Mouse (Mus musculus): Measurements from ENCODE around the gene Clec4f. TPM values are rescaled to one million over a fixed set of nuclear protein-coding genes. Genes with fewer than 3 reads are reported as not detected.
"Not testable (repeated sequence)": the region's sequence is repeated elsewhere in the genome, so short reads cannot be mapped to it uniquely, and the experiment has no call there.

The Clec4f gene
- polyA plus RNA-seq, 1 experiment: not detected

GRCm38 (mm10) chr6:83660821-83661220, 4.8 kb upstream of the Clec4f start:
- no peaks in the 10 kb centered on the region for H3K4me1 ChIP-seq (ENCODE audit: control insufficient read depth, insufficient read depth, low read length)
- TF ChIP-seq POLR2A (IDR thresholded peaks at IDR 0.05; ENCODE audit: insufficient read depth, low read depth, low read length) (no peak), CTCF (IDR thresholded peaks at IDR 0.05; ENCODE audit: insufficient read depth, low read depth, low read length) (no peak)
- WGBS: 84% methylated on average over 4 of the region's 4 CpGs
- H3K4me3 ChIP-seq (ENCODE audit: insufficient read depth, low read depth, low read length): no peak overlapping the region
- no peak overlapping the region for H3K27ac ChIP-seq (ENCODE audit: insufficient read depth, low read depth, low read length)

GRCm38 (mm10) chr6:83646715-83647114, 9.3 kb downstream of the Clec4f start:
- Histone ChIP-seq H3K4me3 (ENCODE audit: insufficient read depth, low read depth, low read length) (no peak overlapping the region), H3K27ac (ENCODE audit: insufficient read depth, low read depth, low read length) (no peak overlapping the region), H3K4me1 (ENCODE audit: control insufficient read depth, insufficient read depth, low read length) (no peaks in the 10 kb centered on the region)
- TF ChIP-seq CTCF (IDR thresholded peaks at IDR 0.05; ENCODE audit: insufficient read depth, low read depth, low read length) (no peak), POLR2A (IDR thresholded peaks at IDR 0.05; ENCODE audit: insufficient read depth, low read depth, low read length) (no peak)
- WGBS: 93% methylated on average over 10 of the region's 10 CpGs

GRCm38 (mm10) chr6:83635329-83635728, 20.7 kb downstream of the Clec4f start:
- no peak overlapping the region for H3K27ac ChIP-seq (ENCODE audit: insufficient read depth, low read depth, low read length)
- no peaks in the 10 kb centered on the region for H3K4me1 ChIP-seq (ENCODE audit: control insufficient read depth, insufficient read depth, low read length)
- TF ChIP-seq POLR2A (IDR thresholded peaks at IDR 0.05; ENCODE audit: insufficient read depth, low read depth, low read length) (no peak), CTCF (IDR thresholded peaks at IDR 0.05; ENCODE audit: insufficient read depth, low read depth, low read length) (no peak)
- H3K4me3 ChIP-seq (ENCODE audit: insufficient read depth, low read depth, low read length): no peak overlapping the region
- WGBS: 80% methylated on average over 1 of the region's 1 CpGs

- not testable (repeated sequence) for H3K4me1 ChIP-seq (ENCODE audit: control insufficient read depth, insufficient read depth, low read length); H3K27ac ChIP-seq (ENCODE audit: insufficient read depth, low read depth, low read length); H3K4me3 ChIP-seq (ENCODE audit: insufficient read depth, low read depth, low read length)
- 70% methylated on average over 4 of the region's 4 CpGs for WGBS
Observed at GRCm38 (mm10) chr6:83634631-83635030, 21.4 kb downstream of the Clec4f start.

- 79% methylated on average over 5 of the region's 5 CpGs for WGBS
- H3K27ac ChIP-seq (ENCODE audit: insufficient read depth, low read depth, low read length); H3K4me1 ChIP-seq (ENCODE audit: control insufficient read depth, insufficient read depth, low read length); H3K4me3 ChIP-seq (ENCODE audit: insufficient read depth, low read depth, low read length): not testable (repeated sequence)
Observed at GRCm38 (mm10) chr6:83634106-83634505, 21.9 kb downstream of the Clec4f start.

- WGBS: 82% methylated on average over 4 of the region's 4 CpGs
- TF ChIP-seq CTCF (IDR thresholded peaks at IDR 0.05; ENCODE audit: insufficient read depth, low read depth, low read length) (no peak), POLR2A (IDR thresholded peaks at IDR 0.05; ENCODE audit: insufficient read depth, low read depth, low read length) (no peak)
- no peaks in the 10 kb centered on the region for H3K4me1 ChIP-seq (ENCODE audit: control insufficient read depth, insufficient read depth, low read length)
- H3K27ac ChIP-seq (ENCODE audit: insufficient read depth, low read depth, low read length): no peak overlapping the region
- no peak overlapping the region for H3K4me3 ChIP-seq (ENCODE audit: insufficient read depth, low read depth, low read length)
Observed at GRCm38 (mm10) chr6:83631815-83632214, 24.2 kb downstream of the Clec4f start.

- no peak overlapping the region for H3K4me3 ChIP-seq (ENCODE audit: insufficient read depth, low read depth, low read length)
- no peak overlapping the region for H3K27ac ChIP-seq (ENCODE audit: insufficient read depth, low read depth, low read length)
- WGBS: 69% methylated on average over 17 of the region's 17 CpGs
- H3K4me1 ChIP-seq (ENCODE audit: control insufficient read depth, insufficient read depth, low read length): no peaks in the 10 kb centered on the region
- TF ChIP-seq CTCF (IDR thresholded peaks at IDR 0.05; ENCODE audit: insufficient read depth, low read depth, low read length): no peak
- no peak for TF ChIP-seq POLR2A (IDR thresholded peaks at IDR 0.05; ENCODE audit: insufficient read depth, low read depth, low read length)
Observed at GRCm38 (mm10) chr6:83626781-83627180, 29.2 kb downstream of the Clec4f start.

GRCm38 (mm10) chr6:83619955-83620354, 36.0 kb downstream of the Clec4f start:
- Histone ChIP-seq H3K27ac (ENCODE audit: insufficient read depth, low read depth, low read length) (no peak overlapping the region), H3K4me1 (ENCODE audit: control insufficient read depth, insufficient read depth, low read length) (no peaks in the 10 kb centered on the region), H3K4me3 (ENCODE audit: insufficient read depth, low read depth, low read length) (no peak overlapping the region)
- WGBS: 75% methylated on average over 9 of the region's 9 CpGs
- TF ChIP-seq POLR2A (IDR thresholded peaks at IDR 0.05; ENCODE audit: insufficient read depth, low read depth, low read length): no peak
- no peak for TF ChIP-seq CTCF (IDR thresholded peaks at IDR 0.05; ENCODE audit: insufficient read depth, low read depth, low read length)

- TF ChIP-seq CTCF (IDR thresholded peaks at IDR 0.05; ENCODE audit: insufficient read depth, low read depth, low read length) (no peak), POLR2A (IDR thresholded peaks at IDR 0.05; ENCODE audit: insufficient read depth, low read depth, low read length) (no peak)
- Histone ChIP-seq H3K27ac (ENCODE audit: insufficient read depth, low read depth, low read length) (no peak overlapping the region), H3K4me1 (ENCODE audit: control insufficient read depth, insufficient read depth, low read length) (no peaks in the 10 kb centered on the region), H3K4me3 (ENCODE audit: insufficient read depth, low read depth, low read length) (no peak overlapping the region)
- 85% methylated on average over 15 of the region's 15 CpGs for WGBS
Observed at GRCm38 (mm10) chr6:83617581-83618335, 38.2 kb downstream of the Clec4f start.

GRCm38 (mm10) chr6:83616512-83616911, 39.5 kb downstream of the Clec4f start:
- H3K4me1 ChIP-seq (ENCODE audit: control insufficient read depth, insufficient read depth, low read length): no peaks in the 10 kb centered on the region
- TF ChIP-seq CTCF (IDR thresholded peaks at IDR 0.05; ENCODE audit: insufficient read depth, low read depth, low read length): no peak
- TF ChIP-seq POLR2A (IDR thresholded peaks at IDR 0.05; ENCODE audit: insufficient read depth, low read depth, low read length): no peak
- WGBS: 76% methylated on average over 5 of the region's 5 CpGs
- H3K4me3 ChIP-seq (ENCODE audit: insufficient read depth, low read depth, low read length): no peak overlapping the region
- no peak overlapping the region for H3K27ac ChIP-seq (ENCODE audit: insufficient read depth, low read depth, low read length)

Data from olfactory bulb, adult 2 months (tissue).